Mouse (Mus musculus): Measurements from ENCODE around the gene Insc.

GRCm38 (mm10) chr7:114762660-114763059 lies 19.2 kb downstream of the Insc start:
- TF ChIP-seq CTCF (IDR thresholded peaks at IDR 0.05 in 2 of 3, conservative IDR thresholded peaks at IDR 0.05 in 1 of 3; ENCODE audit: control insufficient read depth in 1 of 3, insufficient read depth in 1 of 3, low read depth in 2 of 3, low read length in 3 of 3, poor library complexity in 1 of 3, severe bottlenecking in 1 of 3) (no peak), TCF12 (IDR thresholded peaks at IDR 0.05; ENCODE audit: low read depth, low read length) (0 out of 2 replicates have a peak, but pooled peaks have one; percentile 13), MAX (IDR thresholded peaks at IDR 0.05; ENCODE audit: low read length) (no peak), POLR2A (IDR thresholded peaks at IDR 0.05; ENCODE audit: control insufficient read depth in 1 of 2, insufficient read depth in 1 of 2, low read depth in 1 of 2, low read length in 2 of 2, poor library complexity in 1 of 2) (no peak), E2F4 (IDR thresholded peaks at IDR 0.05; ENCODE audit: borderline replicate concordance, low read depth, low read length) (no peak), MAFK (IDR thresholded peaks at IDR 0.05; ENCODE audit: borderline replicate concordance, low read depth, low read length) (no peak), CHD2 (IDR thresholded peaks at IDR 0.05; ENCODE audit: low read length) (no peak), TAL1 (IDR thresholded peaks at IDR 0.05; ENCODE audit: low read length) (no peak), ZKSCAN1 (IDR thresholded peaks at IDR 0.05; ENCODE audit: low read depth, low read length) (no peak), EP300 (IDR thresholded peaks at IDR 0.05; ENCODE audit: low read depth in 1 of 2, low read length in 2 of 2) (no peak)
